Mouse (Mus musculus) bone marrow macrophage, adult 2 months (primary cell): Measurements from ENCODE around the gene Gabbr2.

Experiments
- CTCF ChIP-seq: IDR thresholded peaks from 2 replicates; pipeline ENCODE4 v1.5.1; 2012; ENCODE audit warnings: low read depth, mild to moderate bottlenecking, low read length, moderate library complexity
- POLR2A ChIP-seq: IDR thresholded peaks from 2 replicates; pipeline ENCODE4 v1.6.1; 2012; ENCODE audit warnings: mild to moderate bottlenecking, low read depth, low read length, borderline replicate concordance

DNA sequence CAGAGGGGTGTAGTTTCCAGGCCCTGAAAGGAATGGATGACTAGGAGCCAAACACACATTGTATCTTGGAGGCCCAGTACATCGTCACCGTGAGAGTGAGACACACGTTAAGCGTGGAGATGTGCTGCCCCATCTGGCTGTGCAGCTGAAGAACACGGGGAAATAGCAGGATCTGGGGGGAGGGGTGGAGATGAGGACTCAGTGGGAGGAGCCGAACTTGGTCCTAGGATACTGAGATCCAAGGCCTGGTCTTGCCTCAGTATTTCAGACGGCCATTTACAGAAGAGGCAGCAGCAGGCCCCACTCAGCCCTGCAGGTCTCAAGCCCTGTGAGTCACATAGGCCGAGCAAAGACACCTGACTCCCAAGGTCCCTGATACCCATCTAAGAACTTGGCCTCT is 72.5 kb downstream of the Gabbr2 start:
- no peak for TF ChIP-seq POLR2A
- TF ChIP-seq CTCF: no peak
